Mouse (Mus musculus): ENCODE results near the gene Psmd11.
"Not testable (repeated sequence)": the region's sequence is repeated elsewhere in the genome, so short reads cannot be mapped to it uniquely, and the experiment has no call there.

The Psmd11 gene

GRCm38 (mm10) chr11:80426029-80426813, 2.2 kb upstream of the Psmd11 start:
- peak; percentile 78 for DNase-seq (ENCODE audit: low read depth, low spot score)

GRCm38 (mm10) chr11:80429009-80429475, 627 bp downstream of the Psmd11 start:
- DNase-seq (ENCODE audit: low read depth, low spot score) = peak; percentile 38

DNA sequence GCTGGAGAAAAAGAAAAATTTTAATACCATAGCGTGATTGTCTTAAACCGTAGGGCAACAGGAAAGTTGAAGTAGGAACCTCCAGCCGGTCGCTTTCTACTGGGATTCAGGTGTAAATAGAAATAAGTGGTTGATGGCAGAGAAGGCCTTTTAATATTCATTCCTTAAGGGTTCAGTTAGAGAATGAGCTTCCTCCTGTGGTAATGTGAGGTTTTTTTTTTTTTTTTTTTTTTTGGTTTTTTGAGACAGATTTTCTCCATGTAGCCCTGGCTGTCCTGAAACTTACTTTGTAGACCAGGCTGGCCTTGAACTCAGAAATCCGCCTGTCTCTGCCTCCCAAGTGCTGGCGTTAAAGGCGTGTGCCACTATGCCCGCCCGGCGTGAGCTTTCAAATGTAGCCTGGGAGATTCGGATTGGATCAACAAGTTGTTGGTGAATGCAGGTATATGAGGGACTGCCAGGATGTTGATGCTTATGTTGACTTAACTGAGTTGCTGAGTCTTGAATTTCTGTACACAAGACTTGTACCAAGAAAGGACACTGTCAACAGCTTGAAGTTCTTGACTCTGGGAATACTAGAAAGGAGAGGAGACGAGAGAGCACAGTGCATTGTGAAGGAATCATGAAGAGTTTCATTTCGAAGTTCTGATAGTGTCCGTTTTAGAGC, 1.2 kb downstream of the Psmd11 start:
- no peak for DNase-seq (ENCODE audit: low read depth, low spot score)

DNA sequence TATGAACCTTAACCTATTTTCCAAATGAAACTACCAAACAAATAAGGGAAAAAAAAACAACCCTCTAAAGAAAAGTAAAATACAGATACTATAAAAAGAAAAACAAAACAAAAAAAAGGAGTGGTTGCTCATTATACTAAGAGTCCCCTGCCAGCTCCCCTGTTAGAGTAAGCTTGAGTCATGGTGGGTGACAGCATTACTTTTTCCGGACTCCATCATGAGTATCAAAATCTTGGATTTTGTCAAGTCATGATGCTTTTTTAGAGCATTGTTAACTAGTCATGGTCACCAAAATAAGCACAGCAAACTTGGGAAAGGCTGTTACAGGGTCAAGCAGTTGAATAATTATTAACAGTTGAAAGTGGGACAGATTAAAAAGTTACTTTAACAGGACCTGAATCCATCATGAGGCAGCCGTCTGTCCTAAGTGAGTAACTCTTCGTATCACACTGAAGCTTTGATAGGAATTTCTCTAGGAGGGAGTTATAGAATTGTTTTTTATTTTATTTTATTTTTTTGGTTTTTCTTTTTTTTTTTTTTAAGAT, 2.0 kb downstream of the Psmd11 start:
- no peak for DNase-seq (ENCODE audit: low read depth, low spot score)

- DNase-seq (ENCODE audit: low read depth, low spot score) = no peak
These were observed 18.5 kb downstream of the Psmd11 start for GRCm38 (mm10) chr11:80446916-80447315.

DNA sequence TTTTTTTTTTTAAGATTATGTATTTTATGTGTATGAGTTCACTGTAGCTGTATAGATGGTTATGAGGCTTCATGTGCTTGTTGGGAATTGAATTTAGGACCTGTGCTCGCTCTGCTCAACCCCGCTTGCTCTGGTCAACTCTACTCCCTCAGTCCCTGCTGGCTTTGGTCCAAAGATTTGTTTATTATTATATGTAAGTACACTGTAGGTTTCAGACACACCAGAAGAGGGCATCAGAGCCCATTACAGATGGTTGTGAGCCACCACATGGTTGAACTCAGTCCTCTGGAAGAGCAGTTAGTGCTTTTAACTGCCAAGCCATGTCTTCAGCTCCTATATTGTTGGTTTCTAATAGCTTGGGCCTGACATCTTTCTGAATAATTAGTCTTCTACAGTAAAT, 21.4 kb downstream of the Psmd11 start:
- DNase-seq (ENCODE audit: low read depth, low spot score) = no peak

- DNase-seq (ENCODE audit: low read depth, low spot score) = no peak
These were observed 23.8 kb downstream of the Psmd11 start for GRCm38 (mm10) chr11:80452242-80452641.

DNA sequence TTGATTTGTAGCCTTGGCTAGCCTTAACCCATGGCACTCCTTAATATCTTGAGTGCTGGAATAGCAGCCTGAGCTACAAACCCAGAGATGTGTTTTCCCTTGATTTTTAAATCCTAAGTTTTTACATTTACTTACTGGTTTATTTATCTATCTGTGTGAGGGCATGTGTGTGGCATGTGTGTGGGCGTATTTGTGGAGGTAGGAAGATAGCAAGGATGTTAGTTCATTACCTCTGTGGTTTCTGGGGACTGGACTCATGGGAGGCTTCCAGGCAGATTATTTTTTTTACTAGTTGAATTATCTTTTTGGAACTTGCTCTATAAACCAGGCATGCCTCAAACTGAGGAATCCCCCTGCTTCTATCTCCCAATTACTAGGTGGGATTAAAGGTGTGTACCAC, 24.8 kb downstream of the Psmd11 start:
- no peak for DNase-seq (ENCODE audit: low read depth, low spot score)

- not testable (repeated sequence) for DNase-seq (ENCODE audit: low read depth, low spot score)
These were observed 35.3 kb downstream of the Psmd11 start for GRCm38 (mm10) chr11:80463605-80464130.

DNA sequence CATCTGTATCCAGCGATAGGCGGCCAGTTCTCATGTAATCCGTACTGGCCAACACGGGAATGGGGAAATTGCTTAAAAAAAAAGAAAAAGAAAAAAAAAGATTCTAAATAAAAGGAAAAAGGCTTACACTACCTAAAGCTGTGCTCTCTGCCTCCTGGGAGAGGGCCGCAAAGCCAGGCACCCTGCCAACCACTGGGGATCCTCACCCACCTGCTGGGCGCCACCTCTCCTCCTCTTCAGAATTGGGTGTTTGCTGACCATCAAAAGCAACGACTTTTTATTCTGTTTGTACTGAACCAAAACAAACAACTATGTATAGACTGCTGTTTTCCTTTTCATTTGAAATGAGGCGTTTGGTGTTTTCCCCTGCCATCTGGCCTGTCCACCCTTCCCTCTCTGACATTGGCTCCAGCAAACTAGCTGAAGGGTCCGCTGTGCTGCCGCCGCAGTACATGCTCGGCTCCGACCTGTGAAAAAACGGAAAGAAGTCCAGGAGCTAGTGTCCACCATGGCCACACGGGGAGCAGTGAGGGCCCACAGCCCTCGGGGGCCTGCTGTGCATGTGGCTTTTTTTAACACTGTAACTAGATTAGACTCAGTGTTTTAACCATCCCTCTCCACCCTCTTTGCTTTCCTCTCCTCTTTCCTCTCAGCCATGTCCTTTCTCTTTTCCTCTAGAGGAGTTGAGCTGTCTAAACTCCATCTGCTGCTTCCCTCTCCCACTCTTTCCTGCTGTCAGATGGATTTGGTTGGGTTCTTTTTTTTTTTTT, 43.6 kb downstream of the Psmd11 start:
- no peak for DNase-seq (ENCODE audit: low read depth, low spot score)

- peak; percentile 37 for DNase-seq (ENCODE audit: low read depth, low spot score)
These were observed 45.8 kb downstream of the Psmd11 start for GRCm38 (mm10) chr11:80474175-80474691.

DNA sequence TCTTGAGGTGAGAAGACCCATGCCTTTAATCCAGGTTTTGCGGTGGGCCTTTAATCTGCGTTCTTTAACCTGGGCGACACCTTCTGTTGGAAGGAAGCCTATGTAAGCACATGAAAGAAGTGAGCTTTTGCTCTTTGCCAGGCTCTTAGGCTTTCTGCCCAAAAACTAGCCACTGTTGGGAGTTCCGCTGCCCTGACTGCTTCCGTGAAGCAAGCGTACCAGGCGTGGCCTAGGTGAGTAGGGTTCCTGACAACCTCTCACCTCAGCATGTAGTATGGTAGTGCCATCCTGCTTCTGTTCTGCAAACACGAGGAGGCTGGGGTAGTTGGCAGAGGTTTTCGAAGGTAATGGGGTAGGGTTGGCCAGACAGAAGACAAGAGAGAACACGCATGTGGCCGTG, 46.4 kb downstream of the Psmd11 start:
- no peak for DNase-seq (ENCODE audit: low read depth, low spot score)

DNA sequence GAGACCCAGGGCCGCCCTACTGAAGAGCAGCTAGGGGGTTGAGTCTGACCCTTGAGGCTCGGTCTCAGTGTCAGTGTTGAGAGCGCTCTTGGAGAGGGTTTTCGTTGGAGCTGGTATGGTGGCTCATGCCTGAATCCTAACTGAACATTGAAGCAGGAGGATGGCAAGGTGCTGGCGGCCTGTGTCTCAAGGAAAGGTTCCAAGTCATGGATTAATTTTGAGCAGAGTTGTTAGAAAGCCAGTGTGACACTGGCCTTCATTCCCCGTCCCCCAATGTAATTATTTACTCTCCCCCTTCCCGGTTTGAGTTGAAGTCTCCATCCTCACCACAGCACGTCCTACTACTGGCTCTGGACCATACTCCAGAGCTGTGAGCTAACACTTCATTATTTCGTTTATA, 47.1 kb downstream of the Psmd11 start:
- DNase-seq (ENCODE audit: low read depth, low spot score) = no peak

- DNase-seq (ENCODE audit: low read depth, low spot score) = peak; percentile 81
These were observed 48.1 kb downstream of the Psmd11 start, which contains the start of gene Cdk5r1 for GRCm38 (mm10) chr11:80476222-80477189. TSS of gene Cdk5r1 (plus strand) at chr11:80477023.

GRCm38 (mm10) chr11:80477341-80478199, 49.2 kb downstream of the Psmd11 start:
- DNase-seq (ENCODE audit: low read depth, low spot score) = no peak

DNA sequence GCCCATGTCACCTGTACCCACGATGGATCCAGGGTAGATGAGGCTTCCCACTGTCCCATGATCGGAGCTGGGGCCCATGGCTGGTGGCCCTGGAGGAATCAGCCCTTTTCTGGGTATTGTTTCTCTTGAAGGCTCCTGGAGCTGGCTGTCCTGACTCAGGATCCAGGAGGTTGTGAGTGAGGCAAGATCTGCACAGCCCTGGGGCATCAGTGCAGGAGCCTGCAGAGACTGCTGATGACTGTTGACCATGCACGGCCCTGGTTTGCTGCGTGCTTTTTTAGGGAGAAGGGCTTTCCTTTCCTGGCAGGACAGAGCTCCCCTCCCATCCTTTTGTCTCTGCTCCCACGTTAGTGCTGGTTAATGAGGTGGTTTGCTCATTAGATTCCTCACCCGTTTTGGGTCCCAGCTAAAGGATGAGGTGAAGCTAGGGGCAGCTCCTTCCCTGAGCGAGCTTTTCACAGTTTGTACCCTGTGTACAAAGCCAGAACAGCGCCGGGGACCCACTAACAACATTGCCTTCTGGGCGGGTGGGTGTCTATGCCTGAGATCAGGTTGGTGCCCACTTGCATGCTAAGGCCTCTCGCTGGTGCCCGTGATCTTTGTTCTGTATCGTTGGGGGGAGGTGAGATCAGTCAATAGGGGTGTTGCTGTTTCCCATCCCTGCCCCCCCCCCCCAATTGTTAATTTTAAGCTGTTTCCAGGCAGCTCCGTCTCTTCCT, 50.4 kb downstream of the Psmd11 start:
- DNase-seq (ENCODE audit: low read depth, low spot score) = no peak

DNA sequence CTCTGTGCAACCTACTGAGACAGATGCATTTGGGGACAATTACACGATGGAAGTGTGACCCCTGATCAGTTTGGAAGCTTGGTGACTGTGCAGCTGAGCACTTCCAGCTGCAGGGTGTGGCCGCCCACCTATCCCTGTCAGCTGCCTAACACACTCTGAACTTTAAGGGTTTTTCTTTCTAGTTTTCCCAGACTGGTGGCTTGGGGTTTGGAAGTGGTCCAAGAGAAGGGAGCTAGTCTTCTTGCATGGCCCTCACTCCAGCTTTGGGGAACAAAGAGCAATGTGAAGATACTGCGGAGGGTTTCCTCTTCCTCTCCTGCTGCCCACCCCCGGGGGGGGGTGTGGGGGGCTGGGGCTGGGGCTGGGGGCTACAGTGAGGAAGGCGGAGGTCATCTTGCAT, 51.0 kb downstream of the Psmd11 start:
- DNase-seq (ENCODE audit: low read depth, low spot score) = no peak
